Mouse (Mus musculus) 3134 (cell line): ENCODE measurements around the gene Lmntd1.
"Not testable (repeated sequence)": the region's sequence is repeated elsewhere in the genome, so short reads cannot be mapped to it uniquely, and the experiment has no call there.

Source experiments
- DNase-seq: peaks from one replicate; pipeline ENCODE4 v3.0.0-alpha.2; 2011; ENCODE audit warnings: low spot score; ENCODE audit not compliant: insufficient read length; ENCODE audit errors: extremely low read depth

Lmntd1 gene

GRCm38 (mm10) chr6:145348196-145348915 lies 265.8 kb downstream of the Lmntd1 start:
- peak; percentile 25 for DNase-seq

GRCm38 (mm10) chr6:145347641-145348040 lies 266.5 kb downstream of the Lmntd1 start:
- DNase-seq = peak; percentile 25

GRCm38 (mm10) chr6:145346789-145347557 lies 267.1 kb downstream of the Lmntd1 start:
- peak; percentile 26 for DNase-seq

GRCm38 (mm10) chr6:145346305-145346704 lies 267.8 kb downstream of the Lmntd1 start:
- no peak for DNase-seq

DNA sequence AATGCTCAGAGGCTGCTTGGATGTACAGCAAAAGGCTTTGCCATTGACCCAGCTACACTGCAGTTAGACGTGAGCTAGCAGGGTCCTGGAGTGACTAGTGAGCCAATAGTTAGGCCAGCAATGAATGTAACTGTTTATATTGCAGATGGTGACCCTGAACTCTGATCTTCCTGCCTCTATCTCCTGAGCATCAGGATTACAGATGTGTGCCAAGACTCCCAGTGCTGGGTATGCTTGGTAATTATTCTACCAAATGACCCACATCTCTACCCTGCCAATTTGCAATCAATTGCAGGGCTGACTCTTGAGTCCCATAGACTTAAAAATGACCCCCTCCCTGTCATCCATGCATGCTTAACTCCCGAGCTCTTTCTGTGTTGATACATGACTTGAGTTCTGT lies 269.4 kb downstream of the Lmntd1 start:
- DNase-seq = no peak

DNA sequence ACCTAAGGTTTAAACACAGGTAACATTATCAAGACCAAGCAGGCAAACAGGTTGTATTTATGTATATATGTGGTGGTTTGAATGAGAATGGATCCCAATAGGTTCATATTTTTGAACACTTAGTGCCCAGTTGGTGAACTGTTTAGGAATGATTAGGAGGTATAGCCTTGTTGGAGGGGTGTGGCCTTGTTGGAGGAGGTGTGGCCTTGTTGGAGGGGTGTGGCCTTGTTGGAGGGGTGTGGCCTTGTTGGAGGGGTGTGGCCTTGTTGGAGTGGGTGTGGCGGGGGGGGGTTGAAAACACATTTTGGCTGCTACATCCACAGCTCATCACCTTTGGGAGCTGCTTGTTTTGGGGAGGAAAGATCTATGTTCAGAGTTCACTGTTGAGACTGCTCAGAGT lies 270.7 kb downstream of the Lmntd1 start:
- DNase-seq = no peak

DNA sequence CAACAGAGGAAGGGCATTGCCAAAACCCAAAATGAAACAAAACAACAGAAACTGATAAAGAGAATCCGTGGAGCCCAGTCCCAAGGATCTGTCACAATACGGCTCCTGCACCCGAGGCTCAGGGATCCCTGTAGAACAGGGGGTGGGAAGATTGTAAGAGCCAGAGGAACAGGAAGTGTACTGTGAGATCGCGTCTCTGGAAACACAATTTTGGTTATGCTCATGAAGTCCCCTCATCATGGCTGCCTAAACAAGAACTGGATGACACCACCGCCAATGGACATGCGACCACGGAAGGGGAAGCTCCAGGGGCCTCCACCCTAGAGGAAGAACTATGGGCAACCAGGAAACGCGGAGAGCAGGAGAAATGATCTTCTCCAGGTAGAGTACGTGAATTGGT lies 271.3 kb downstream of the Lmntd1 start:
- no peak for DNase-seq

- DNase-seq = peak; percentile 80
Measured at GRCm38 (mm10) chr6:145341301-145342193, 272.6 kb downstream of the Lmntd1 start.

DNA sequence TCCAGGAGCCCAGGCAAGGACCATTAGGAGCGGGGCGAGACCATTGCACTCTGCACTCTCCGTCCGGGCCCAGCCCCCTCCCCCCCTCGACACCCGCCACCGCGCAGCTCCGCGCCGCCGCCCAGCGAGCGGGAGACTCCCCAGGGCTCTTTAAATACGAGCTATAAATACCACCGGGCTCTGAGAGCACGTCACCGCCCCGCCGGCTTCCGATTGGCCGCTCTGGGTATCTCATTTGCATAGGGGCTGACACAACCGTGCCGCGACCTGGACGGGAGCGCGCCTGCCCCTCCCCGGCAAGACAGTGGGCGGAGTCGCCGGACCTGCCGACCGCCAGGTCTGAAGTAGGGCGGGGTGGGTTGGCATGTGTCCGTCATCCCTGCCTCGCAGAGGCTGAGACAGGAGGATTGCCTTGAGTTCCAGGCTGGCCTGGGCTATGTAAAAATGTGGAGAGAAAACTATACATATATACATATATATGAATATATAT lies 273.4 kb downstream of the Lmntd1 start:
- peak; percentile 99 for DNase-seq

DNA sequence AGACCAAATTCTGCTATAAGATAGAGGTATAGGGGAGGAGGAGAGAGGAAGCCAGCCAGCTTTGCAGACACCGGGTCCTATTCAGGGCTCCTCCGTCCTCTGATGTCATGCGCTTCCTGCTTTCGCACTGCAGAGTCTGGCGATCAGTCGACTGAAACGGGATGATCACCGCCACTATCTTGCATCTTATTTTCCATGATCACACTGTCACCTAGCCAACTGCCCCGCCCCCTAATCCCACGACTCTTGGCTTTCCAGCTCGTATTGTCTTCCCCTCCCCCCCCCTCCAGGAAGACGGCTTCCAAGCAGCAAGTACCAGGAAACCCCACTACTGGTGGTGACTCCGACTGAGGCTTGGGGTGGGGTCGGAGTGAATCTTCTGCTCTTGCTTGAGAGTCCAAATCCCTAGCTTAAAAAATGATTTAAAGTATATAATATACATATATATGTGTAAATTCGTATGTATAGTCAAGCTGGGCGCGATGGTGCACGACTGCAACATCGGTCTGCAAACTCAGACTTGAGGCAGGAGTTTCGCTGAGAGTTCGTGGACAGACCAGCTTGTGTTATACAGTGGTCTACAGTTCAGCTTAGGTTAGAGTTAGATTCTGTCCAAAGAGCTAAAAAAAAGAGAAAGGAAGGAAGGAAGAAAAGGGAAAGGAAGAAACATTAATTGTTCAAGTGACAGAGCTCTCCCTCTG lies 274.0 kb downstream of the Lmntd1 start:
- peak; percentile 51 for DNase-seq

DNA sequence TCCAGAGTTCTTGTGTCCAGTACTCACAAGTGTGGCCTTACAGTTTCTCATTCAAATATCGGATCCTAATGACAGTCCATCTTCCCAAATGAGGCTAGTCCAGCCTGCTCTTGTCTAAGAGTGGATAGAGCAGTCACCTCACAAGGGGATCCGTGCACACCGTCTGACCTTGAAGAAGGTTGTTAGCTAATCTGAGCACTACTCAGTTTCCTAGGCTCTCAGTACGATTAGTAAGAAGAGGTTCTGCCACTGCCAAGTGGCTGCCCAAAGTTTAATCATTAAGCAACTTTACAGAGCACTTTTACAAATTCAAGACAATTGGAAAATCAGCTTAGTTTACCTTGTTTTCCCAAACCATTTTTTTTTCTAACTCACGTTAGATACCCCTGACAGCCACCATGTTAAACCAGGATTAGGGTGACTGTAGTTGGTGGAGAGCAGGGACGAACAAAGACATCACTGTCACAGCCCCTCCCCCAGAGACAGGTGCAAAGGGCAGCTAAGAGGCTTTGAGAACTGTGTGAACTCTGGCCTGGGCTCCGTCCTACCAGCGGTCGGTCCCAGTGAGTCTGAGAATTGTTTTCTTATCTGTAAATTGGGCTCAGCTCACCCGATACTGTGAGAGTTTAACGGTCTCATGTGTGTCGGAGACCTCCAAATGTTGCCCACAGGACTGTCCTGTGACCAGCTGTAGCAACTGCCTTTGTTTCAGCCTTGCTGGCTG lies 275.4 kb downstream of the Lmntd1 start:
- DNase-seq = no peak

GRCm38 (mm10) chr6:145337521-145337920 lies 276.6 kb downstream of the Lmntd1 start:
- not testable (repeated sequence) for DNase-seq

GRCm38 (mm10) chr6:145335876-145336768 lies 278.0 kb downstream of the Lmntd1 start:
- no peak for DNase-seq

GRCm38 (mm10) chr6:145334211-145334610 lies 279.9 kb downstream of the Lmntd1 start:
- no peak for DNase-seq

GRCm38 (mm10) chr6:145326141-145326806 lies 287.8 kb downstream of the Lmntd1 start:
- DNase-seq = no peak

- DNase-seq = no peak
Measured at GRCm38 (mm10) chr6:145325095-145325494, 289.0 kb downstream of the Lmntd1 start.

- DNase-seq = no peak
Measured at GRCm38 (mm10) chr6:145324470-145324869, 289.6 kb downstream of the Lmntd1 start.

DNA sequence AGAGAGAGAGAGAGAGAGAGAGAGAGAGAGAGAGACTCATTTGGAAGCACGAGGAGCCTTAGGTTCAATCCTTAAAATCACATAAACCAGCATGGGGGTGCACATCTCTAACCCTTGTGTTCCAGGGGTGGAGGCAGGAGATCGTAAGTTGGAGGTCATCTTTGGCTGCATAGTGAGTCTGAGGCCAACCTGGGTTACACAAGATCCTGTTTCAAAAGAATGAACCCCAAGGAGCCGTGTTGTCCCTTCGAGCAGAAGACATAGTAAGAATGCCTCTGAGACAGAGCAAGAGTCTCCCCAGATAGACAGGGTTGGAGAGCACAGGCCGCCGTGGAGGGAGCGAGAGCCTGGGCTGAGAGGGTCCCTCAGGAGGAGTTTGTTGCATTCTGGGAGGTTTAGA lies 291.9 kb downstream of the Lmntd1 start:
- DNase-seq = no peak
